Mouse (Mus musculus) embryonic facial prominence, embryonic 13.5 days (tissue): ENCODE measurements around the gene Hoxc5. TPM values are rescaled to one million over a fixed set of nuclear protein-coding genes. Genes with fewer than 3 reads are reported as not detected.

ENCODE experiments used
- ATAC-seq: fragments of 200-750 bp; cut with Nextera tagmentation; 2 replicates; pipeline ENCODE4 v1.8.0; 2017; ENCODE audit warnings: low read depth; ENCODE audit not compliant: insufficient number of reproducible peaks, insufficient read depth, low FRiP score, low TSS enrichment
- H3K27ac ChIP-seq: fragments of 300-500 bp; sonication (generic); 2 replicates; pipeline ENCODE4 v1.5.1; 2015; ENCODE audit warnings: moderate library complexity, mild to moderate bottlenecking, inconsistent platforms
- H3K27me3 ChIP-seq: fragments of 300-500 bp; sonication (generic); 2 replicates; pipeline ENCODE4 v1.6.1; 2015; ENCODE audit warnings: mild to moderate bottlenecking, inconsistent platforms
- H3K36me3 ChIP-seq: fragments of 300-500 bp; sonication (generic); 2 replicates; pipeline ENCODE4 v1.6.1; 2015; ENCODE audit warnings: mild to moderate bottlenecking, inconsistent platforms
- H3K4me1 ChIP-seq: fragments of 300-500 bp; sonication (generic); 2 replicates; pipeline ENCODE4 v1.6.1; 2015; ENCODE audit warnings: inconsistent platforms
- H3K4me2 ChIP-seq: fragments of 300-500 bp; sonication (generic); 2 replicates; pipeline ENCODE4 v1.6.1; 2015; ENCODE audit warnings: moderate library complexity, mild to moderate bottlenecking, inconsistent platforms
- H3K4me3 ChIP-seq: fragments of 300-500 bp; sonication (generic); 2 replicates; pipeline ENCODE4 v1.5.1; 2015; ENCODE audit warnings: mild to moderate bottlenecking, inconsistent platforms
- H3K9ac ChIP-seq: fragments of 300-500 bp; sonication (generic); 2 replicates; pipeline ENCODE4 v1.6.1; 2015; ENCODE audit warnings: mild to moderate bottlenecking, inconsistent platforms
- H3K9me3 ChIP-seq: fragments of 300-500 bp; sonication (generic); 2 replicates; pipeline ENCODE4 v1.6.1; 2016; ENCODE audit warnings: inconsistent platforms
- WGBS: fragments of 180-500 bp; shearing (Covaris S2); methylation state at CpG from one replicate; pipeline ENCODE4 v1.1.7; 2015; ENCODE audit warnings: mixed read lengths; 5-methylcytosine and 5-hydroxymethylcytosine counted together
- polyA plus RNA-seq: library from polyadenylated mRNA; unstranded; fragments of >200 nt; fragmentation: Nextera tagmentation; extraction: Ambion mirVana; gene quantifications from 2 replicates; pipeline ENCODE4 v1.2.1, GENCODE M21; 2015

Hoxc5 gene
- polyA plus RNA-seq, 1 experiment from 2014 or later, result 1.8 TPM

DNA sequence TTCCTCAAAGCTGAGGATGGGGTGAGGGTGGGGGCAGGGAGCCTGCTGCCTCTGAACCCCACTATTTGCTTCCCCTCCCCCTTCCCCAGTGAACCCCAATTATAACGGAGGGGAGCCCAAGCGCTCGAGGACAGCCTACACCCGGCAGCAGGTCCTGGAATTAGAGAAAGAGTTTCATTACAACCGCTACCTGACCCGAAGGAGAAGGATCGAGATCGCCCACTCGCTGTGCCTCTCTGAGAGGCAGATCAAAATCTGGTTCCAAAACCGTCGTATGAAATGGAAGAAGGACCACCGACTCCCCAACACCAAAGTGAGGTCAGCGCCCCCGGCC lies 68.3 kb downstream of the Hoxc5 start:
- no peak for ATAC-seq
- WGBS, result 1% methylated on average over 14 of the region's 14 CpGs
- no peaks in the 10 kb centered on the region for H3K4me1 ChIP-seq
- H3K27me3 ChIP-seq, result peaks cover 99% of the 10 kb centered on the region
- H3K4me2 ChIP-seq, result no peak overlapping the region
- H3K9ac ChIP-seq, result no peak overlapping the region
- no peaks in the 10 kb centered on the region for H3K36me3 ChIP-seq
- H3K9me3 ChIP-seq, result no peaks in the 10 kb centered on the region
- H3K4me3 ChIP-seq, result no peak overlapping the region
- H3K27ac ChIP-seq, result no peak overlapping the region

DNA sequence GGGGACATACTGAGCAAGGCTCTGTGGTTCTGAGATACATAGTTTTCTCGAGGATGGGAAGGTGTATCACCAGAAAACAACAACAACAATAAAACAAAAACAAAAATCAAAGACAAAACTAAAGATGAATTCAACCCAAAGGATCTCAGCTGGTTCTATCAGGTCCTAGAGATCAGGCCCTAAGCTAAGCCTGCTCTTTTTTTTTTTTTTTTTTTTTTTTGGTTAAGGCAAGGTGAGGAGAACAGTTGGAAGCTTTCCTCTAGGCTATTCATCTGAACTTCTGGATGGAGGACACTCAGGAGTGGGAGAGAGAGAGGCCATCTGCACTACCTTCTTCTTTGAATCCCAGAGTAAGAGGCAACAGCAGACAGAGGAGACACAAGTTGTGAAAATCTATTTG lies 70.3 kb downstream of the Hoxc5 start:
- 10% methylated on average over 1 of the region's 1 CpGs for WGBS
- no peak overlapping the region for H3K4me2 ChIP-seq

DNA sequence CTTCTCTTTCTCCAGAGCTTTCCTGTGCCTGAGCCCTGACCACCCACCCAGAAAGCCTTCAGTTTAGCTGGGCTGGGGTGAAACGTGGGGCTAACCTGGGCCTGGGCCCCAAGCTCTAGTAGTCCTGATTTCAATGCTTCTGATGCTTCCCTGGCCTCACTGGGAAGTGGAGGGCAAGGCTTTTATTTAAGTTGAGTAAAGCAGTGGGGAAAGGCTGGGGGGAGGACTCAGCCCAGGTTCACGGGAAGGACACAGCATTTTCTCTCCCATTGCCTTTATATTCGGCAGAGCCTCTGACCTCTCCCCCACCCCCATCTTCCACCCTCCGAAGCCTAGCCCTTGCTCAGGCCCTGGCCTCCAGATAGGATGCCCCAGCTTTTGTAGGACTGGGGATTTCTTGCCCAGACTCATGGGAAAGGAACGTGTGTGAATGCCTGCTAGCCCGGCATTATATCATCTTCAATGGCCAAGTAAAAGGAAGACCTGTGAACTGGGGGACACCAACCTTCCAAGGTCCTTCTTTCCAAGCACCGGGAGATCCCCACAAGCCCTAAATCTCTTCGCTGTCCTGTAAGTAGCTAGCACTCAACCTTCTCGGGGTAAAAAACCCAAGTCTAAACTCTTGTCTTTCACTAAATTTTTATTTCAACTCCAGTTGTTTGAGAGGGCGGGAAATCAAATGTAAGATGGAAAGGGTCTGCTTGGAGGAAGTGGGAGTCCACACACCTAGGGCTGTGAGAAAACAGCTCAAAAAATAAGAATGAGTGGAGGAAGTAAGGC lies 71.6 kb downstream of the Hoxc5 start:
- 9% methylated on average over 10 of the region's 10 CpGs for WGBS

More for the DNA sequence above, 70.3 kb downstream of the Hoxc5 start:
- H3K4me3 ChIP-seq, result no peak overlapping the region
- no peak overlapping the region for H3K9ac ChIP-seq
- ATAC-seq, result no peak
- H3K9me3 ChIP-seq, result no peaks in the 10 kb centered on the region
- no peaks in the 10 kb centered on the region for H3K36me3 ChIP-seq
- H3K27me3 ChIP-seq, result peaks cover 100% of the 10 kb centered on the region
- H3K4me1 ChIP-seq, result 0 out of 2 replicates have a peak, but pooled peaks cover 3% of the 10 kb centered on the region
- H3K27ac ChIP-seq, result no peak overlapping the region

DNA sequence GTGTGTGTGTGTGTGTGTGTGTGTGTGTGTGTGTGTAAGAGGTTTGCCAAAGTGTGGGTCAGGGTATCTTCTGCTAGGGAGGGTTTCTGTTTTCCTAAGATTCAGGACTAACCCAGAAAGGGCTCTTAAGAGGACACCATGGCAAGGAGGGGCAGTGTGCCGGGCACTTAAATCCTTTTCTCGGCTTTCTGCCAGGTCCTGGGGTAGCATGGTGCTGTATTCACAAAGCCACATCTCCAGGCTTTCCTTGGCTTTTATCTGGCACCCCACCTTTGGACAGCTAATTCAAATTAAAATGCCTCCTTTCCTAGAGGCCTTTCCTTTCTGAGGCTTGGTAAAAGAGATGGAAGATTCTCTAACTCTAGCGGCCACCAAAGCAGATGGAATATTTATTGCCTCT lies 72.4 kb downstream of the Hoxc5 start:
- H3K27me3 ChIP-seq, result peaks cover 100% of the 10 kb centered on the region

More for the DNA sequence above, 71.6 kb downstream of the Hoxc5 start:
- no peaks in the 10 kb centered on the region for H3K36me3 ChIP-seq
- H3K27ac ChIP-seq, result no peak overlapping the region
- no peak overlapping the region for H3K4me3 ChIP-seq
- H3K9ac ChIP-seq, result no peak overlapping the region
- H3K9me3 ChIP-seq, result no peaks in the 10 kb centered on the region
- no peak overlapping the region for H3K4me2 ChIP-seq
- ATAC-seq, result no peak
- peaks cover 100% of the 10 kb centered on the region for H3K27me3 ChIP-seq
- 0 out of 2 replicates have a peak, but pooled peaks cover 3% of the 10 kb centered on the region for H3K4me1 ChIP-seq

DNA sequence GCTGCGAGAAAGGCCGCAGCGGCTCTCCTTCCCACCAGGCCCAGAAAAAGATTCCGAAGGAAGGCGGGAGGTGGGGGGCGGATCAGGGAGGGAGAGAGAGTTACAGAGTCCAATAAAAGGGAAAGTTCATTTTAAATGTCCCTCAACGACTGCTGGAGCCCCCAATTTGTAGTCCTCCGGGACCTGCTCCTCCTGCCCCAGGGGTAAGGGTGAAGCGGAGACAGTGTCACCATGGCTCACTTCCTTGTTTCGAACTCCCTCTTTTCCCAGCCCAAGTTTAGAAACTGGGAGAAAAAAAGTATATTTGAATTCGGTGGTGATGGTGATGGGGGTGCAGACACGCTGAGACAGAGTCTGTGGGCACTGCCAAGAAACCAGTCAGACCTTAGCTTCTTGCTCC lies 73.4 kb downstream of the Hoxc5 start:
- H3K4me2 ChIP-seq, result no peak overlapping the region
- no peak overlapping the region for H3K4me3 ChIP-seq
- H3K4me1 ChIP-seq, result 0 out of 2 replicates have a peak, but pooled peaks cover 3% of the 10 kb centered on the region

More for the DNA sequence above, 72.4 kb downstream of the Hoxc5 start:
- no peaks in the 10 kb centered on the region for H3K36me3 ChIP-seq
- no peak overlapping the region for H3K27ac ChIP-seq
- H3K9ac ChIP-seq, result no peak overlapping the region
- no peak overlapping the region for H3K4me2 ChIP-seq
- H3K9me3 ChIP-seq, result no peaks in the 10 kb centered on the region
- WGBS, result 5% methylated on average over 3 of the region's 3 CpGs
- no peak for ATAC-seq
- 0 out of 2 replicates have a peak, but pooled peaks cover 3% of the 10 kb centered on the region for H3K4me1 ChIP-seq
- H3K4me3 ChIP-seq, result no peak overlapping the region

DNA sequence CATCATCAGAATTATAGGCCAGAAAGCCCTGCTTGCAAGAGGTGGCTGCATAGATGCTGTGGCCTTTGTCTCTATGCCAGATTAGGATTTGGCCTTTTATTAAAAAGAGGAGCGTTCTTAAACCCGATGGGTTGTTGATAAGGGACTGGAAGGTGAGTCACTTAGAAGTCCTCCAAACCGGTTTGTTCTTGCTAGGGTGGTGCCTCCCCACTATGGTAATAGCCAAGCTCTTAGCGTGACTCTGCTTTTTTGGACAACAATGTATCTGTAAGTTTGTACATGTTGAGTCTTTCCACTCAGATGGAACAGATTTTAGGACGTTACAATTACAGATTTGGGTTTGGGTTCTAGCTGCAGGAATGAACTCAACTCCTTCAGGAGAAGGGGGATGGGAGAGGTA lies 74.4 kb downstream of the Hoxc5 start:
- no peaks in the 10 kb centered on the region for H3K36me3 ChIP-seq
- WGBS, result 13% methylated on average over 5 of the region's 5 CpGs

More for the DNA sequence above, 73.4 kb downstream of the Hoxc5 start:
- no peaks in the 10 kb centered on the region for H3K9me3 ChIP-seq
- 6% methylated on average over 12 of the region's 12 CpGs for WGBS
- no peak overlapping the region for H3K27ac ChIP-seq
- no peaks in the 10 kb centered on the region for H3K36me3 ChIP-seq
- H3K27me3 ChIP-seq, result peaks cover 100% of the 10 kb centered on the region
- H3K9ac ChIP-seq, result no peak overlapping the region
- ATAC-seq, result no peak

DNA sequence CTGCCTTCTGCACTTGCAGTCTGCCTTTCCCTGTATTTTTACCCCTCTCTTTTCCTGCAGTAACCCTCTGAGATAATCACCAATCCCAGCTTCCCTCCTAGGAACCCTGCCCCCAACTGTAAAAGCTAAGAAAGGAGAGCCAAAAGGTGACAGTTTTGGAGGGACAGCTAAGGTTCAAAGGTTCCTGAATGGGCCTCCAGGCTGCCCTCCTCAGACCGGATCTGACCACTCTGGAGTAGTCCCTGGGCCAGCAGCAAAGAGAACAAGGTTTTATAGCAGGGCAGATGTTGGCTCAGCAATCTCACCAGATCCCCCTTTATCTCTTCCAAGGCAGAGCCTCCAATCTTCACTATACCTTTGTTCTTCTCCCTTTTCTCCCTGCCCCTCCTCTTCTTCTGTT lies 75.0 kb downstream of the Hoxc5 start:
- ATAC-seq, result no peak
- H3K36me3 ChIP-seq, result no peaks in the 10 kb centered on the region
- no peak overlapping the region for H3K27ac ChIP-seq
- no peak overlapping the region for H3K4me2 ChIP-seq
- peaks cover 99% of the 10 kb centered on the region for H3K27me3 ChIP-seq
- H3K4me3 ChIP-seq, result no peak overlapping the region
- no peaks in the 10 kb centered on the region for H3K9me3 ChIP-seq
- no peak overlapping the region for H3K9ac ChIP-seq
- H3K4me1 ChIP-seq, result 0 out of 2 replicates have a peak, but pooled peaks cover 3% of the 10 kb centered on the region
- 3% methylated on average over 1 of the region's 1 CpGs for WGBS

More for the DNA sequence above, 74.4 kb downstream of the Hoxc5 start:
- H3K9ac ChIP-seq, result no peak overlapping the region
- no peak overlapping the region for H3K27ac ChIP-seq
- H3K4me3 ChIP-seq, result no peak overlapping the region
- no peak for ATAC-seq
- H3K4me2 ChIP-seq, result no peak overlapping the region
- H3K27me3 ChIP-seq, result peaks cover 100% of the 10 kb centered on the region
- 0 out of 2 replicates have a peak, but pooled peaks cover 3% of the 10 kb centered on the region for H3K4me1 ChIP-seq
- no peaks in the 10 kb centered on the region for H3K9me3 ChIP-seq

DNA sequence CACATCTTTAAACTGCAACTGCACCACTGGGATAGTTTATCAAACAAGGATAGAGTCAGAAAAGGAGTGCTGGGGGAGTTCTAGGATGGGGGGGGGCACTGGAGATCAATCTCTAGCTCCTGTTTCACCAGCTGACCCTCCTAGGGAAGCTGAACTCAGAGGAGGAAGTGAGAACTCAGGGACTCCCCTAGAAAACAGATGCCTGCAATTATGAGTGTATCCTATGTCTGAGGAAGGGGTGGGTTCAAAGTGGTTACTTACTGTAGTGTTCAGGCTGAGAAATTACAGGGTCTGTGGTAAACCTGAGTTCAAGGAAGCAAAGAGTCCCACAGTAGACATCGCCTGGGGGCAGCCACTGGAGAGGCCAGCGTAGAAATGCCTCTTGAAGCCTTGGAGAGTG lies 84.4 kb downstream of the Hoxc5 start:
- no peaks in the 10 kb centered on the region for H3K9me3 ChIP-seq
- H3K4me2 ChIP-seq, result no peak overlapping the region
- no peak overlapping the region for H3K9ac ChIP-seq
- no peak overlapping the region for H3K4me3 ChIP-seq
- WGBS, result 53% methylated on average over 2 of the region's 2 CpGs
- H3K4me1 ChIP-seq, result no peaks in the 10 kb centered on the region
- H3K27me3 ChIP-seq, result peaks cover 96% of the 10 kb centered on the region
- ATAC-seq, result no peak
- H3K36me3 ChIP-seq, result no peaks in the 10 kb centered on the region
- H3K27ac ChIP-seq, result no peak overlapping the region

DNA sequence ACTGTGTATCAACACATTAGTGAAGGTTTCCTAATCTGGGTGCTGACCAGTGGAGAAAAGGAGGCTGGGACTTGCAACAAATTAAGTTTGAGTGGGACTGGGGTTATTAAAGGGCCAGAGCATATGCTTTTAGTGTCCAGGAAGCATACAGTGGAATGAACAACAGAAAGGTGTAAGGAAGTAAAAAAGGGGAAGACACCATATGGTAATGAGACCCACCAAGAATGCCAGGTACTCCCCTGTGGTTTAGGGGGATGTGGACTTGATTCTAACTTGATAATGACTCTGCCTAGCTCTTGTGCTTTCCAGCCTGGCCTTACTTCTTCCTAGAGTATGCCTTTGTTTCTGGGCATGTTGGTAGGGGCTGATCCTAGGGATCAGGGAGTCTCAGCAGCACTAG lies 86.0 kb downstream of the Hoxc5 start:
- Histone ChIP-seq H3K9me3 (no peaks in the 10 kb centered on the region), H3K4me3 (no peak overlapping the region), H3K4me2 (no peak overlapping the region), H3K9ac (no peak overlapping the region), H3K27ac (no peak overlapping the region), H3K36me3 (no peaks in the 10 kb centered on the region), H3K4me1 (no peaks in the 10 kb centered on the region), H3K27me3 (peaks cover 94% of the 10 kb centered on the region)
- ATAC-seq, result no peak

DNA sequence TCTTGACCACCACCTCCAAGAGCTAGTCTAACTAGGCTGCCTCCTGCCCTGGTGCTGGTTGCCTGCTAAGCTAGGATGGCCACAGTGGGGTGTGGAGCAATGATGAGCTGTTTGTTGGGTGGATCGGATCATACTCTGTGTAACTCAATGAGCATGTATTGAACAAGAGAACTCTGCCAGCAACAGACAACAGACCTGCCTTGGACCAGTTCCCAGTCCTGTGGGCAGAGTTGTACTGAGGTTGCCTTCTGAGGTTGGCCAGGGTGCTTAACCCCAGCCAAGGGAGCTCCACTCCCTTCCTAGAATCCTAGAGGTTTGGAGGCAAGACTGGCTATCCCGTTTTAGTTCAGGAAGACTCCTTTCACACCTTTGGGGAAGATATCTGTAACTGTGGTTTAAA lies 89.2 kb downstream of the Hoxc5 start:
- Histone ChIP-seq H3K27me3 (peaks cover 94% of the 10 kb centered on the region), H3K4me2 (no peak overlapping the region), H3K36me3 (no peaks in the 10 kb centered on the region), H3K4me3 (no peak overlapping the region), H3K9ac (no peak overlapping the region), H3K9me3 (no peaks in the 10 kb centered on the region), H3K27ac (no peak overlapping the region), H3K4me1 (peaks cover 4% of the 10 kb centered on the region; the same call in 1 of the 2 replicates)
- 39% methylated on average over 2 of the region's 2 CpGs for WGBS
- no peak for ATAC-seq

DNA sequence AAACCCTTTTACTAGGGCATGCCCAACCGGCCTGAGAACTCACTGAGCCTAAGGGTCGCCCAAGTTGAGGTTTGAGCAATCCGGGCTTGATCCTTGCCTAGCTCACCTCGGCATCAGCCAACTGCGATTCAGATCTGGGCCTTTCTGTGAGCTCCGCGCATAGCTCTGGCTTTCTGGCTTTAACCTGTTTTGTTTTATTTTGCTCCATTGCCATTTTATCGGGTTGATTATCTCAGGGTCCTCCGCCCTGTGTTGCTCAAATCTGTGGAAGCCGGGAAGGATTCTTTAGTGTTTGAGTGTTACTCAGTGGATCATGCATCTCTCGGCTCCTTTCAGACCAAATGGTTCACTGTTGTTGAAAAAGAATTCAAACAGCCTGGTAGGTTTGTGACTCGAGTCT lies 91.5 kb downstream of the Hoxc5 start:
- Histone ChIP-seq H3K27me3 (peaks cover 97% of the 10 kb centered on the region), H3K36me3 (no peaks in the 10 kb centered on the region), H3K9ac (no peak overlapping the region), H3K4me2 (no peak overlapping the region), H3K9me3 (no peaks in the 10 kb centered on the region), H3K4me3 (no peak overlapping the region), H3K27ac (no peak overlapping the region), H3K4me1 (peaks cover 4% of the 10 kb centered on the region; the same call in 1 of the 2 replicates)
- WGBS, result 2% methylated on average over 12 of the region's 12 CpGs
- ATAC-seq, result no peak

DNA sequence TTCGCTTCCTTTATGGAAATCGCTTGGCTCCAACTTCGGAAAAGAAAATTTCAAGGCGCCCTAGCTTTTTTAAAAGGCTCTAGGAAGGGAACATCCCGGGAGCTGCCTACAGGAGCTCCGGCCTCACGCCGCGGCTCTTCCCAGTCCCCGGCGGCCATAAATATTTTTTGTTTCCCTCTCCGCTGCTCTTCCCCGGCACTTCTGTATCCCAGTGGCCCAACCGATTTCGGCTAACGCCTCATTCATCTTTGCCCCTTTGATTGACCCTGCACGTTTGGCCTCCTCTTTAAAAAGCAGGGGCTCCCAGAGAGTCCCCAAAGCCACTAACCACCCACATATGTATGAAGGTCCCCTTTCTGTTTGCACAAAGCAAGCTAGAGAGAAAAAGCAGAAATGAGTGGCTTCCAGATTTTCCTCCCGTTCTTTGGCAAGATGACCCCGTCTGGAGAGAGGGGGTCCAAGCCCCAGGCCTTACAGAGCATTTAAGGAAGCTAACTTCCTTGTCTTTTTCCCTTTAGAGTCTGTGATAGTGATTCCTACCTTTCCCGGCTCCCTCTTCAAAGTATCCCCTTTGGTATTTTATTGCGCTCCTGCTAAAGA lies 92.2 kb downstream of the Hoxc5 start:
- WGBS, result 2% methylated on average over 21 of the region's 21 CpGs
- no peak overlapping the region for H3K4me3 ChIP-seq
- H3K9ac ChIP-seq, result no peak overlapping the region

More for the DNA sequence above, 92.2 kb downstream of the Hoxc5 start:
- ATAC-seq, result no peak
- H3K4me1 ChIP-seq, result peaks cover 4% of the 10 kb centered on the region; the same call in 1 of the 2 replicates
- H3K36me3 ChIP-seq, result no peaks in the 10 kb centered on the region
- H3K27me3 ChIP-seq, result peaks cover 97% of the 10 kb centered on the region
- H3K27ac ChIP-seq, result no peak overlapping the region
- H3K9me3 ChIP-seq, result no peaks in the 10 kb centered on the region
- no peak overlapping the region for H3K4me2 ChIP-seq
